Mouse (Mus musculus) G1E (cell line): Measurements from ENCODE around the gene Ebf4.

ENCODE experiments used
- CTCF ChIP-seq: IDR thresholded peaks from 2 replicates; pipeline ENCODE4 v1.5.1; 2012; ENCODE audit warnings: low read depth, low read length, inconsistent platforms, mixed read lengths
- GATA1 ChIP-seq: IDR thresholded peaks from 2 replicates; pipeline ENCODE4 v1.6.1; 2012; ENCODE audit warnings: borderline replicate concordance, low read length, inconsistent platforms, mixed read lengths
- GATA2 ChIP-seq: IDR thresholded peaks from 2 replicates; pipeline ENCODE4 v1.6.1; 2012; ENCODE audit warnings: low read depth, low read length, inconsistent platforms, borderline replicate concordance
- POLR2AphosphoS5 ChIP-seq: IDR thresholded peaks from 2 replicates; pipeline ENCODE4 v1.6.1; 2012; ENCODE audit warnings: low read depth, low read length, inconsistent platforms; ENCODE audit not compliant: insufficient replicate concordance
- TAL1 ChIP-seq: conservative IDR thresholded peaks from 2 replicates; pipeline ENCODE4 v1.6.1; 2012; ENCODE audit warnings: low read depth, low read length, inconsistent platforms, mixed read lengths

- no peak for TF ChIP-seq CTCF
- no peak for TF ChIP-seq GATA1
- TF ChIP-seq TAL1, result no peak
- no peak for TF ChIP-seq GATA2
- TF ChIP-seq POLR2AphosphoS5, result no peak
These were observed 5.9 kb upstream of the Ebf4 start for GRCm38 (mm10) chr2:130289086-130289485.
